Mouse (Mus musculus) fibroblast of lung, adult 2 months (primary cell): ENCODE results near the gene Spib.
A peak's percentile ranks its signal among the peaks of the same experiment; 100 is the strongest.

Source experiments
- DNase-seq: peaks from one replicate; pipeline ENCODE4 v3.0.0-alpha.2; 2011; ENCODE audit warnings: low read depth

Spib gene

GRCm38 (mm10) chr7:44548497-44549087, 16.7 kb upstream of the Spib start, which contains the start of gene Pold1:
Pold1 (minus strand) TSS chr7:44548849.
- DNase-seq: peak; percentile 99

GRCm38 (mm10) chr7:44547725-44548124, 15.9 kb upstream of the Spib start:
- no peak for DNase-seq

- DNase-seq: no peak
Measured at GRCm38 (mm10) chr7:44547041-44547440, 15.2 kb upstream of the Spib start.

- no peak for DNase-seq
Measured at GRCm38 (mm10) chr7:44546274-44546673, 14.4 kb upstream of the Spib start.

GRCm38 (mm10) chr7:44543071-44543470, 11.2 kb upstream of the Spib start:
- no peak for DNase-seq

GRCm38 (mm10) chr7:44542555-44542954, 10.7 kb upstream of the Spib start:
- DNase-seq: no peak

- DNase-seq: no peak
Measured at GRCm38 (mm10) chr7:44538756-44539624, 7.1 kb upstream of the Spib start.

GRCm38 (mm10) chr7:44537496-44537895, 5.6 kb upstream of the Spib start:
- DNase-seq: no peak

- no peak for DNase-seq
Measured at GRCm38 (mm10) chr7:44537009-44537408, 5.1 kb upstream of the Spib start.

GRCm38 (mm10) chr7:44536590-44536968, 4.7 kb upstream of the Spib start:
- DNase-seq: peak; percentile 23

- DNase-seq: no peak
Measured at GRCm38 (mm10) chr7:44535657-44536589, 4.1 kb upstream of the Spib start.

GRCm38 (mm10) chr7:44534656-44535441, 3.0 kb upstream of the Spib start:
- DNase-seq: no peak

GRCm38 (mm10) chr7:44534242-44534641, 2.4 kb upstream of the Spib start:
- DNase-seq: no peak

GRCm38 (mm10) chr7:44533746-44534045, 1.8 kb upstream of the Spib start:
- DNase-seq: no peak

GRCm38 (mm10) chr7:44532918-44533745, 1.3 kb upstream of the Spib start:
- no peak for DNase-seq

- no peak for DNase-seq
Measured at GRCm38 (mm10) chr7:44531207-44531606, 664 bp downstream of the Spib start.

- no peak for DNase-seq
Measured at GRCm38 (mm10) chr7:44530507-44530906, 1.4 kb downstream of the Spib start.

GRCm38 (mm10) chr7:44529518-44529917, 2.4 kb downstream of the Spib start:
- no peak for DNase-seq

GRCm38 (mm10) chr7:44527483-44528398, 4.1 kb downstream of the Spib start:
- peak; percentile 69 for DNase-seq
